Mouse (Mus musculus) megakaryocyte, adult 5-6 weeks (primary cell): ENCODE measurements around the gene Gm44805. TPM values are rescaled to one million over a fixed set of nuclear protein-coding genes. Genes with fewer than 3 reads are reported as not detected.
"Not testable (repeated sequence)": the region's sequence is repeated elsewhere in the genome, so short reads cannot be mapped to it uniquely, and the experiment has no call there.

Experiments used
- ATAC-seq: 2 replicates; pipeline ENCODE4 v1.8.0; 2016; ENCODE audit warnings: mild to moderate bottlenecking, inconsistent platforms; ENCODE audit not compliant: poor library complexity, severe bottlenecking
- total RNA-seq, 2 experiments: library from RNA; stranded (forward) in 1 of 2; stranded (reverse) in 1 of 2; fragments of 153-499, 151-499 nt in 1 of 2; fragments of 221-1000, 200-1000 nt in 1 of 2; gene quantifications; 2 replicates each; pipeline versions ENCODE4 v1.2.3 to v1.2.4; 2015 to 2017

Gm44805 gene
- total RNA-seq, 2 experiments from 2014 or later, result not detected

GRCm38 (mm10) chr7:19700299-19701068 lies 19.3 kb upstream of the Gm44805 start:
- no peak for ATAC-seq

GRCm38 (mm10) chr7:19699827-19700148 lies 18.6 kb upstream of the Gm44805 start:
- no peak for ATAC-seq

- peak; percentile 70 for ATAC-seq
Measured at GRCm38 (mm10) chr7:19698907-19699826, 17.9 kb upstream of the Gm44805 start, which contains the start of gene Apoe. TSS of gene Apoe (minus strand) at chr7:19699188.

GRCm38 (mm10) chr7:19697949-19698906 lies 17.0 kb upstream of the Gm44805 start:
- ATAC-seq, result 0 out of 2 replicates have a peak, but pooled peaks have one; percentile 14

GRCm38 (mm10) chr7:19696336-19696873 lies 15.2 kb upstream of the Gm44805 start:
- ATAC-seq, result no peak

GRCm38 (mm10) chr7:19695881-19696280 lies 14.7 kb upstream of the Gm44805 start:
- no peak for ATAC-seq

- no peak for ATAC-seq
Measured at GRCm38 (mm10) chr7:19695213-19695594, 14.0 kb upstream of the Gm44805 start.

GRCm38 (mm10) chr7:19694336-19695212 lies 13.4 kb upstream of the Gm44805 start:
- ATAC-seq, result no peak

GRCm38 (mm10) chr7:19693421-19693820 lies 12.2 kb upstream of the Gm44805 start:
- ATAC-seq, result peak; percentile 86

- no peak for ATAC-seq
Measured at GRCm38 (mm10) chr7:19691873-19692865, 10.9 kb upstream of the Gm44805 start, which contains the start of gene Apoc1. TSS of gene Apoc1 (minus strand) at chr7:19692660.

GRCm38 (mm10) chr7:19691434-19691833 lies 10.2 kb upstream of the Gm44805 start:
- ATAC-seq, result no peak

GRCm38 (mm10) chr7:19690845-19691244 lies 9.6 kb upstream of the Gm44805 start:
- ATAC-seq, result no peak

GRCm38 (mm10) chr7:19688611-19689010 lies 7.4 kb upstream of the Gm44805 start:
- ATAC-seq, result no peak

- ATAC-seq, result no peak
Measured at GRCm38 (mm10) chr7:19688101-19688500, 6.9 kb upstream of the Gm44805 start.

GRCm38 (mm10) chr7:19686927-19687583 lies 5.8 kb upstream of the Gm44805 start:
- not testable (repeated sequence) for ATAC-seq

GRCm38 (mm10) chr7:19686521-19686920 lies 5.3 kb upstream of the Gm44805 start:
- no peak for ATAC-seq

GRCm38 (mm10) chr7:19685374-19685773 lies 4.2 kb upstream of the Gm44805 start:
- no peak for ATAC-seq
